Mouse (Mus musculus): ENCODE measurements around the gene Batf2. TPM values are rescaled to one million over a fixed set of nuclear protein-coding genes. Genes with fewer than 3 reads are reported as not detected.
"Not testable (repeated sequence)": the region's sequence is repeated elsewhere in the genome, so short reads cannot be mapped to it uniquely, and the experiment has no call there.

Batf2 gene
- not detected for polyA plus RNA-seq (2017; shearing (Covaris generic))

- ATAC-seq: peak; percentile 87
Measured at GRCm38 (mm10) chr19:6140678-6141393, at the start of gene Batf2. TSS of gene Batf2 (plus strand) at chr19:6140983.

GRCm38 (mm10) chr19:6094119-6094518 lies 46.7 kb upstream of the Batf2 start, which contains the start of gene AC131692.1:
TSS of gene AC131692.1 (plus strand) at chr19:6094419.
- ATAC-seq: no peak

GRCm38 (mm10) chr19:6097847-6098246 lies 42.9 kb upstream of the Batf2 start:
- no peak for ATAC-seq

- ATAC-seq: no peak
Measured at GRCm38 (mm10) chr19:6101186-6101585, 39.6 kb upstream of the Batf2 start.

- ATAC-seq: no peak
Measured at GRCm38 (mm10) chr19:6102169-6102853, 38.5 kb upstream of the Batf2 start.

- no peak for ATAC-seq
Measured at GRCm38 (mm10) chr19:6104476-6104875, 36.3 kb upstream of the Batf2 start.

- ATAC-seq: no peak
Measured at GRCm38 (mm10) chr19:6105586-6105985, 35.2 kb upstream of the Batf2 start, which contains the start of gene Naaladl1. TSS of gene Naaladl1 (plus strand) at chr19:6105782.

- ATAC-seq: no peak
Measured at GRCm38 (mm10) chr19:6113116-6113515, 27.7 kb upstream of the Batf2 start.

GRCm38 (mm10) chr19:6116113-6116850 lies 24.5 kb upstream of the Batf2 start:
- no peak for ATAC-seq

- ATAC-seq: no peak
Measured at GRCm38 (mm10) chr19:6117346-6117985, 23.3 kb upstream of the Batf2 start.

- ATAC-seq: peak; percentile 84
Measured at GRCm38 (mm10) chr19:6117986-6118676, 22.7 kb upstream of the Batf2 start, which contains the start of gene Sac3d1. TSS of gene Sac3d1 (minus strand) at chr19:6118650.

GRCm38 (mm10) chr19:6118677-6119185 lies 22.1 kb upstream of the Batf2 start:
- ATAC-seq: no peak

GRCm38 (mm10) chr19:6121761-6122160 lies 19.0 kb upstream of the Batf2 start:
- ATAC-seq: no peak

- ATAC-seq: no peak
Measured at GRCm38 (mm10) chr19:6123330-6123729, 17.5 kb upstream of the Batf2 start.

- ATAC-seq: no peak
Measured at GRCm38 (mm10) chr19:6124898-6125297, 15.9 kb upstream of the Batf2 start.

- no peak for ATAC-seq
Measured at GRCm38 (mm10) chr19:6126289-6126688, 14.5 kb upstream of the Batf2 start.

- no peak for ATAC-seq
Measured at GRCm38 (mm10) chr19:6126789-6127580, 13.8 kb upstream of the Batf2 start.

- ATAC-seq: peak; percentile 92
Measured at GRCm38 (mm10) chr19:6127760-6128341, 12.9 kb upstream of the Batf2 start, which contains the start of gene Snx15. TSS of gene Snx15 (minus strand) at chr19:6128304.

GRCm38 (mm10) chr19:6130414-6131128 lies 10.2 kb upstream of the Batf2 start:
- ATAC-seq: not testable (repeated sequence)
